Mouse (Mus musculus): Measurements from ENCODE around the gene Tigd4.

GRCm38 (mm10) chr3:84646331-84646845 lies 53.0 kb downstream of the Tigd4 start:
- TF ChIP-seq CTCF (IDR thresholded peaks at IDR 0.05; ENCODE audit: low read depth, low read length) (no peak), POLR2A (IDR thresholded peaks at IDR 0.05; ENCODE audit: extremely low read depth, insufficient read depth, low read length) (no peak)

Measured in liver, adult 2 months (tissue).